Mouse (Mus musculus) 416B (cell line): ENCODE measurements at regions not wholly inside any gene's neighbourhood (a gene's known extent, or its start where the extent isn't known, plus 50 kb on each side); places are given as distances from the start of the nearest gene placed in this dataset.

ENCODE experiments used
- DNase-seq: peaks from one replicate; pipeline ENCODE4 v3.0.0; 2011; ENCODE audit warnings: low read depth

- no peak for DNase-seq
Observed at GRCm38 (mm10) chr8:47615061-47615460, 60.3 kb downstream of the Ing2 start.

- DNase-seq = no peak
Observed at GRCm38 (mm10) chr8:47611773-47612433, 63.5 kb downstream of the Ing2 start.

GRCm38 (mm10) chr8:47609969-47610368, 65.4 kb downstream of the Ing2 start:
- peak; percentile 46 for DNase-seq

- no peak for DNase-seq
Observed at GRCm38 (mm10) chr8:47604198-47604835, 70.9 kb downstream of the Rwdd4a start.
